Mouse (Mus musculus) stomach, embryonic 15.5 days (tissue): ENCODE data around the gene Cdk8. TPM values are rescaled to one million over a fixed set of nuclear protein-coding genes. Genes with fewer than 3 reads are reported as not detected.

Experiments used
- ATAC-seq: fragments of 200-750 bp; cut with Nextera tagmentation; 2 replicates; pipeline ENCODE4 v1.8.0; 2017; ENCODE audit warnings: low read depth, moderate number of reproducible peaks, moderate TSS enrichment; ENCODE audit not compliant: insufficient read depth, low FRiP score
- H3K27ac ChIP-seq: fragments of 300-500 bp; sonication (generic); 2 replicates; pipeline ENCODE4 v1.5.1; 2015; ENCODE audit warnings: mild to moderate bottlenecking, inconsistent platforms
- H3K27me3 ChIP-seq: fragments of 300-500 bp; sonication (generic); replicated peaks from 2 replicates; pipeline ENCODE4 v1.6.1; 2015; ENCODE audit warnings: inconsistent platforms
- H3K36me3 ChIP-seq: fragments of 300-500 bp; sonication (generic); 2 replicates; pipeline ENCODE4 v1.6.1; 2015; ENCODE audit warnings: inconsistent platforms
- H3K4me1 ChIP-seq: fragments of 300-500 bp; sonication (generic); 2 replicates; pipeline ENCODE4 v1.6.1; 2015; ENCODE audit warnings: inconsistent platforms
- H3K4me2 ChIP-seq: fragments of 300-500 bp; sonication (generic); 2 replicates; pipeline ENCODE4 v1.6.1; 2015; ENCODE audit warnings: mild to moderate bottlenecking, inconsistent platforms
- H3K4me3 ChIP-seq: fragments of 300-500 bp; sonication (generic); replicated peaks from 2 replicates; pipeline ENCODE4 v1.5.1; 2015; ENCODE audit warnings: inconsistent platforms
- H3K9ac ChIP-seq: fragments of 300-500 bp; sonication (generic); 2 replicates; pipeline ENCODE4 v1.6.1; 2015; ENCODE audit warnings: inconsistent platforms
- H3K9me3 ChIP-seq: fragments of 300-500 bp; sonication (generic); 2 replicates; pipeline ENCODE4 v1.6.1; 2016; ENCODE audit warnings: inconsistent platforms
- WGBS: fragments of 180-500 bp; shearing (Covaris S2); methylation state at CpG from one replicate; pipeline ENCODE4 v1.1.7; 2015; 5-methylcytosine and 5-hydroxymethylcytosine counted together
- polyA plus RNA-seq: library from polyadenylated mRNA; unstranded; fragments of >200 nt; fragmentation: Nextera tagmentation; extraction: Ambion mirVana; gene quantifications from 2 replicates; pipeline ENCODE4 v1.2.1, GENCODE M21; 2015

Cdk8 gene
- polyA plus RNA-seq, 1 experiment from 2014 or later, result 20.5 TPM

- Histone ChIP-seq H3K27ac (no peak overlapping the region), H3K4me3 (no peak overlapping the region), H3K9me3 (no peaks in the 10 kb centered on the region), H3K27me3 (no peaks in the 10 kb centered on the region), H3K36me3 (no peaks in the 10 kb centered on the region), H3K4me2 (no peak overlapping the region), H3K4me1 (0 out of 2 replicates have a peak, but pooled peaks cover 11% of the 10 kb centered on the region), H3K9ac (no peak overlapping the region)
- 77% methylated on average over 10 of the region's 10 CpGs for WGBS
- ATAC-seq, result no peak
These were observed 7.2 kb downstream of the Cdk8 start for GRCm38 (mm10) chr5:146238274-146238673.

- Histone ChIP-seq H3K4me3 (no peak overlapping the region), H3K27me3 (no peaks in the 10 kb centered on the region), H3K9me3 (no peaks in the 10 kb centered on the region), H3K4me2 (no peak overlapping the region), H3K9ac (no peak overlapping the region), H3K4me1 (0 out of 2 replicates have a peak, but pooled peaks cover 15% of the 10 kb centered on the region), H3K36me3 (no peaks in the 10 kb centered on the region), H3K27ac (no peak overlapping the region)
- WGBS, result 87% methylated on average over 2 of the region's 2 CpGs
- no peak for ATAC-seq
These were observed 9.7 kb downstream of the Cdk8 start for GRCm38 (mm10) chr5:146240771-146241170.

- no peak overlapping the region for H3K4me3 ChIP-seq
- H3K4me1 ChIP-seq, result 0 out of 2 replicates have a peak, but pooled peaks cover 11% of the 10 kb centered on the region
- H3K9me3 ChIP-seq, result no peaks in the 10 kb centered on the region
- no peak overlapping the region for H3K27ac ChIP-seq
- H3K4me2 ChIP-seq, result no peak overlapping the region
- 90% methylated on average over 3 of the region's 3 CpGs for WGBS
- ATAC-seq, result no peak
- no peak overlapping the region for H3K9ac ChIP-seq
- no peaks in the 10 kb centered on the region for H3K36me3 ChIP-seq
- H3K27me3 ChIP-seq, result no peaks in the 10 kb centered on the region
These were observed 10.2 kb downstream of the Cdk8 start for GRCm38 (mm10) chr5:146241202-146241601.

GRCm38 (mm10) chr5:146245193-146245592, 14.2 kb downstream of the Cdk8 start:
- peak; percentile 43; the same call in 1 of the 2 replicates for ATAC-seq
- H3K9me3 ChIP-seq, result no peaks in the 10 kb centered on the region
- no peak overlapping the region for H3K4me2 ChIP-seq
- no peaks in the 10 kb centered on the region for H3K36me3 ChIP-seq
- no peak overlapping the region for H3K9ac ChIP-seq
- H3K27ac ChIP-seq, result no peak overlapping the region
- WGBS, result 90% methylated on average over 4 of the region's 4 CpGs
- no peaks in the 10 kb centered on the region for H3K27me3 ChIP-seq
- 0 out of 2 replicates have a peak, but pooled peaks cover 8% of the 10 kb centered on the region for H3K4me1 ChIP-seq
- no peak overlapping the region for H3K4me3 ChIP-seq

GRCm38 (mm10) chr5:146245646-146246370, 14.8 kb downstream of the Cdk8 start:
- Histone ChIP-seq H3K9ac (no peak overlapping the region), H3K4me2 (no peak overlapping the region), H3K27me3 (no peaks in the 10 kb centered on the region), H3K27ac (no peak overlapping the region), H3K36me3 (no peaks in the 10 kb centered on the region), H3K4me3 (no peak overlapping the region), H3K9me3 (no peaks in the 10 kb centered on the region), H3K4me1 (0 out of 2 replicates have a peak, but pooled peaks cover 8% of the 10 kb centered on the region)
- no peak for ATAC-seq
- WGBS, result 88% methylated on average over 7 of the region's 7 CpGs

- H3K36me3 ChIP-seq, result no peaks in the 10 kb centered on the region
- H3K9me3 ChIP-seq, result no peaks in the 10 kb centered on the region
- no peak for ATAC-seq
- 93% methylated on average over 1 of the region's 1 CpGs for WGBS
- no peak overlapping the region for H3K27ac ChIP-seq
- no peaks in the 10 kb centered on the region for H3K27me3 ChIP-seq
- H3K4me1 ChIP-seq, result 0 out of 2 replicates have a peak, but pooled peaks cover 8% of the 10 kb centered on the region
- H3K4me3 ChIP-seq, result no peak overlapping the region
- no peak overlapping the region for H3K9ac ChIP-seq
- no peak overlapping the region for H3K4me2 ChIP-seq
These were observed 15.4 kb downstream of the Cdk8 start for GRCm38 (mm10) chr5:146246386-146246785.

- no peak overlapping the region for H3K27ac ChIP-seq
- no peak overlapping the region for H3K4me3 ChIP-seq
- H3K9ac ChIP-seq, result no peak overlapping the region
- no peaks in the 10 kb centered on the region for H3K36me3 ChIP-seq
- H3K4me2 ChIP-seq, result no peak overlapping the region
- H3K27me3 ChIP-seq, result no peaks in the 10 kb centered on the region
- 50% methylated on average over 5 of the region's 5 CpGs for WGBS
- no peak for ATAC-seq
- H3K9me3 ChIP-seq, result no peaks in the 10 kb centered on the region
- 0 out of 2 replicates have a peak, but pooled peaks cover 11% of the 10 kb centered on the region for H3K4me1 ChIP-seq
These were observed 16.7 kb downstream of the Cdk8 start for GRCm38 (mm10) chr5:146247709-146248108.

GRCm38 (mm10) chr5:146248746-146249145, 17.7 kb downstream of the Cdk8 start:
- 0 out of 2 replicates have a peak, but pooled peaks cover 3% of the 10 kb centered on the region for H3K4me1 ChIP-seq

GRCm38 (mm10) chr5:146250369-146251075, 19.5 kb downstream of the Cdk8 start:
- H3K9ac ChIP-seq, result no peak overlapping the region
- peak overlapping the region; percentile 40; the same call in 1 of the 2 replicates for H3K27ac ChIP-seq
- no peak overlapping the region for H3K4me2 ChIP-seq
- H3K36me3 ChIP-seq, result no peaks in the 10 kb centered on the region
- WGBS, result 71% methylated on average over 12 of the region's 12 CpGs
- H3K4me3 ChIP-seq, result no peak overlapping the region
- no peaks in the 10 kb centered on the region for H3K27me3 ChIP-seq
- ATAC-seq, result peak; percentile 91
- H3K9me3 ChIP-seq, result no peaks in the 10 kb centered on the region
- 0 out of 2 replicates have a peak, but pooled peaks cover 3% of the 10 kb centered on the region for H3K4me1 ChIP-seq

More at GRCm38 (mm10) chr5:146248746-146249145, 17.7 kb downstream of the Cdk8 start:
- Histone ChIP-seq H3K4me3 (no peak overlapping the region), H3K27ac (no peak overlapping the region), H3K27me3 (no peaks in the 10 kb centered on the region), H3K4me2 (no peak overlapping the region), H3K9ac (no peak overlapping the region), H3K36me3 (no peaks in the 10 kb centered on the region), H3K9me3 (no peaks in the 10 kb centered on the region)
- WGBS, result 76% methylated on average over 10 of the region's 10 CpGs
- no peak for ATAC-seq

- Histone ChIP-seq H3K9me3 (no peaks in the 10 kb centered on the region), H3K36me3 (no peaks in the 10 kb centered on the region), H3K27me3 (no peaks in the 10 kb centered on the region), H3K9ac (no peak overlapping the region), H3K27ac (no peak overlapping the region), H3K4me1 (0 out of 2 replicates have a peak, but pooled peaks cover 3% of the 10 kb centered on the region), H3K4me2 (no peak overlapping the region), H3K4me3 (no peak overlapping the region)
- ATAC-seq, result no peak
- WGBS, result 48% methylated on average over 5 of the region's 5 CpGs
These were observed 20.8 kb downstream of the Cdk8 start for GRCm38 (mm10) chr5:146251663-146252429.

- H3K9me3 ChIP-seq, result no peaks in the 10 kb centered on the region
- no peak overlapping the region for H3K9ac ChIP-seq
- 77% methylated on average over 5 of the region's 5 CpGs for WGBS
- H3K4me3 ChIP-seq, result no peak overlapping the region
- H3K36me3 ChIP-seq, result no peaks in the 10 kb centered on the region; the same call in 1 of the 2 replicates
- no peak overlapping the region for H3K4me2 ChIP-seq
- no peaks in the 10 kb centered on the region for H3K27me3 ChIP-seq
- no peak overlapping the region for H3K27ac ChIP-seq
- ATAC-seq, result no peak
- 0 out of 2 replicates have a peak, but pooled peaks cover 3% of the 10 kb centered on the region for H3K4me1 ChIP-seq
These were observed 22.6 kb downstream of the Cdk8 start for GRCm38 (mm10) chr5:146253644-146254043.
